Mouse (Mus musculus): ENCODE measurements at regions not wholly inside any gene's neighbourhood (a gene's known extent, or its start where the extent isn't known, plus 50 kb on each side); places are given as distances from the start of the nearest gene placed in this dataset.

GRCm38 (mm10) chr3:100376162-100376561 is 113.0 kb downstream of the Tent5c start:
- H3K36me3 ChIP-seq (ENCODE audit: control insufficient read depth in 1 of 2, insufficient read depth in 2 of 2, low read length in 2 of 2): no peaks in the 10 kb centered on the region
- no peaks in the 10 kb centered on the region for H3K4me1 ChIP-seq (ENCODE audit: control insufficient read depth in 1 of 2, insufficient read depth in 2 of 2, low read length in 2 of 2)
- no peaks in the 10 kb centered on the region for H3K9me3 ChIP-seq (replicated peaks; ENCODE audit: insufficient read depth, low read length)
- no peaks in the 10 kb centered on the region for H3K79me2 ChIP-seq (ENCODE audit: control insufficient read depth, insufficient read depth, low read length, poor library complexity)
- no peaks in the 10 kb centered on the region for H3K27me3 ChIP-seq (ENCODE audit: control insufficient read depth in 1 of 2, insufficient read depth in 2 of 2, low read length in 2 of 2)
- H3K4me3 ChIP-seq (ENCODE audit: control insufficient read depth in 1 of 2, insufficient read depth in 1 of 2, low read depth in 2 of 2, low read length in 2 of 2): no peak overlapping the region
- no peak for DNase-seq (ENCODE audit: low read depth, low spot score)
- H3K27ac ChIP-seq (ENCODE audit: control insufficient read depth, low read depth, low read length): no peak overlapping the region
- no peak for TF ChIP-seq MAFK (IDR thresholded peaks at IDR 0.05; ENCODE audit: borderline replicate concordance, low read depth, low read length)
- no peak for TF ChIP-seq RCOR1 (IDR thresholded peaks at IDR 0.05; ENCODE audit: low read depth, low read length)
- TF ChIP-seq ZC3H11A (IDR thresholded peaks at IDR 0.05; ENCODE audit: low read depth, low read length): no peak
- no peak for TF ChIP-seq MAZ (IDR thresholded peaks at IDR 0.05; ENCODE audit: low read depth, low read length)
- TF ChIP-seq ZMIZ1 (IDR thresholded peaks at IDR 0.05; ENCODE audit: low read depth, low read length): no peak
- no peak for TF ChIP-seq BHLHE40 (IDR thresholded peaks at IDR 0.05; ENCODE audit: borderline replicate concordance, low read depth, low read length)
- TF ChIP-seq GATA1 (IDR thresholded peaks at IDR 0.05; ENCODE audit: low read depth, low read length): no peak
- H3K9ac ChIP-seq (ENCODE audit: control insufficient read depth, low read depth, low read length, poor library complexity, severe bottlenecking): no peak overlapping the region

GRCm38 (mm10) chr3:100366884-100367840 is 122.0 kb downstream of the Tent5c start:
- Histone ChIP-seq H3K27ac (ENCODE audit: control insufficient read depth, low read depth, low read length) (peak overlapping the region; percentile 59), H3K9ac (ENCODE audit: control insufficient read depth, low read depth, low read length, poor library complexity, severe bottlenecking) (no peak overlapping the region), H3K4me1 (ENCODE audit: control insufficient read depth in 1 of 2, insufficient read depth in 2 of 2, low read length in 2 of 2) (peaks cover 3 to 9% of the 10 kb centered on the region in 2 experiments), H3K79me2 (ENCODE audit: control insufficient read depth, insufficient read depth, low read length, poor library complexity) (no peaks in the 10 kb centered on the region), H3K36me3 (ENCODE audit: control insufficient read depth in 1 of 2, insufficient read depth in 2 of 2, low read length in 2 of 2) (peaks cover 0 to 10% of the 10 kb centered on the region in 2 experiments; a peak in 2 of 4 replicates), H3K4me3 (ENCODE audit: control insufficient read depth in 1 of 2, insufficient read depth in 1 of 2, low read depth in 2 of 2, low read length in 2 of 2) (peak overlapping the region in 1 of 2 experiments; percentile 39; a peak in 2 of 4 replicates), H3K27me3 (ENCODE audit: control insufficient read depth in 1 of 2, insufficient read depth in 2 of 2, low read length in 2 of 2) (no peaks in the 10 kb centered on the region), H3K9me3 (replicated peaks; ENCODE audit: insufficient read depth, low read length) (no peaks in the 10 kb centered on the region)
- peak; percentile 85 for DNase-seq (ENCODE audit: low read depth, low spot score)
- TF ChIP-seq TBP (IDR thresholded peaks at IDR 0.05; ENCODE audit: low read depth, low read length): peak; percentile 17; the same call in 1 of the 2 replicates
- TF ChIP-seq USF2 (IDR thresholded peaks at IDR 0.05; ENCODE audit: borderline replicate concordance in 1 of 2, insufficient read depth in 1 of 2, low read depth in 1 of 2, low read length in 2 of 2): no peak
- TF ChIP-seq POLR2A (IDR thresholded peaks at IDR 0.05; ENCODE audit: control insufficient read depth in 1 of 2, insufficient read depth in 1 of 2, low read depth in 1 of 2, low read length in 2 of 2, poor library complexity in 1 of 2): no peak
- peak; percentile 83 for TF ChIP-seq GATA1 (IDR thresholded peaks at IDR 0.05; ENCODE audit: low read depth, low read length)
- no peak for TF ChIP-seq ETS1 (IDR thresholded peaks at IDR 0.05; ENCODE audit: low read depth, low read length)
- no peak for TF ChIP-seq SIN3A (IDR thresholded peaks at IDR 0.05; ENCODE audit: low read length)
- no peak for TF ChIP-seq KAT2A (conservative IDR thresholded peaks at IDR 0.05; ENCODE audit: low read depth, low read length)
- TF ChIP-seq NRF1 (IDR thresholded peaks at IDR 0.05; ENCODE audit: insufficient read depth, low read depth, low read length, poor library complexity, severe bottlenecking): no peak
- TF ChIP-seq NELFE (IDR thresholded peaks at IDR 0.05; ENCODE audit: low read depth, low read length): no peak
- TF ChIP-seq POLR2AphosphoS5 (IDR thresholded peaks at IDR 0.05; ENCODE audit: borderline replicate concordance, low read depth, low read length): no peak
- TF ChIP-seq RCOR1 (IDR thresholded peaks at IDR 0.05; ENCODE audit: low read depth, low read length): 0 out of 2 replicates have a peak, but pooled peaks have one; percentile 11
- peak; percentile 64 for TF ChIP-seq USF1 (IDR thresholded peaks at IDR 0.05; ENCODE audit: low read depth, low read length)
- TF ChIP-seq TCF12 (IDR thresholded peaks at IDR 0.05; ENCODE audit: low read depth, low read length): no peak; the same call in 1 of the 2 replicates
- no peak for TF ChIP-seq E2F4 (IDR thresholded peaks at IDR 0.05; ENCODE audit: borderline replicate concordance, low read depth, low read length)
- TF ChIP-seq TAL1 (IDR thresholded peaks at IDR 0.05; ENCODE audit: low read length): peak; percentile 35
- no peak for TF ChIP-seq JUND (IDR thresholded peaks at IDR 0.05; ENCODE audit: low read depth, low read length)
- no peak for TF ChIP-seq MAZ (IDR thresholded peaks at IDR 0.05; ENCODE audit: low read depth, low read length)
- no peak for TF ChIP-seq MXI1 (IDR thresholded peaks at IDR 0.05; ENCODE audit: low read depth, low read length)
- TF ChIP-seq MYC (IDR thresholded peaks at IDR 0.05; ENCODE audit: low read depth, low read length): peak; percentile 71; the same call in 1 of the 2 replicates
- peak; percentile 36; the same call in 1 of the 2 replicates for TF ChIP-seq MAX (IDR thresholded peaks at IDR 0.05; ENCODE audit: low read length)
- TF ChIP-seq MYB (IDR thresholded peaks at IDR 0.05; ENCODE audit: low read depth, low read length): no peak
- peak in 1 of 2 experiments; percentile 28; a peak in 2 of 4 replicates for TF ChIP-seq EP300 (IDR thresholded peaks at IDR 0.05; ENCODE audit: low read depth in 1 of 2, low read length in 2 of 2)
- no peak for TF ChIP-seq HCFC1 (IDR thresholded peaks at IDR 0.05; ENCODE audit: low read depth, low read length)
- no peak for TF ChIP-seq CHD2 (IDR thresholded peaks at IDR 0.05; ENCODE audit: low read length)
- no peak for TF ChIP-seq BHLHE40 (IDR thresholded peaks at IDR 0.05; ENCODE audit: borderline replicate concordance, low read depth, low read length)

Measured in MEL (cell line).